Mouse (Mus musculus): ENCODE measurements around the gene Zbed6.

The Zbed6 gene

DNA sequence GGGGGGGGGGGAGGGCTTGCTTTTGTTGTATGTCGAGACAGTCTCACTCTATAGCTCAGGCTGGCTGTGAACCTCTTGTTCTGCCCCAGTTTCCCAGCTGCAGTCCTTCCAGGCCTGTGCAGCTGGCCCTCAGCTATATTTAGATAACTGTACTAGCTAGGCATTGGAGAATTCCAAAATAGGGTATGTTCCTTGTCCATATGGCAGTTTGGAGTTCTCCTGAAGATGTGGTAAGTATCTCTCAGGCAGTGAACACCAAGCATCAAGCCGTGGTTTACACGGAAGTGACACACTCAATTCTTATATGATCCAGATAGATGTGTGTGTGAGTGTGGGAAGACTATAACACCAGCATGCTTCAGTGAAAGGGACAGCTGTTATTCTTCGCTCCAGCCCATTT lies 2.7 kb upstream of the Zbed6 start:
- no peak for DNase-seq (ENCODE audit: low spot score)

DNA sequence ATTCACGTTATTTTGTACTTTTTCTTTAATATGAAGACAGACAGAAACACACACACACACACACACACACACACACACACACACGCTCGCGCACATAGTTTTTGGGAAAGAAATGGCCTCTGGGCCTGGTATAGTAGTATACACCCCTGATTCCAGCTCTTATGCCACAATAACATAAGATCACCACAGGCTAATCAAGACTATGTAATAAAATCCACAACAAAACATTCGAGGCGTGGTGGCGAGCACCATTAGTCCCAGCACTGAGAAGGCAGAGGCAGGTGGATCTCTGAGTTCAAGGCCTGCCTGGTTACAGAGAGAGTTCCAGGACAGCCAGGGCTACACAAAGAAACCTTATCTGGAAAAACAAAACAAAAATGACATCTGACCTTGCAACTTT lies 2.3 kb upstream of the Zbed6 start:
- no peak for DNase-seq (ENCODE audit: low spot score)

DNA sequence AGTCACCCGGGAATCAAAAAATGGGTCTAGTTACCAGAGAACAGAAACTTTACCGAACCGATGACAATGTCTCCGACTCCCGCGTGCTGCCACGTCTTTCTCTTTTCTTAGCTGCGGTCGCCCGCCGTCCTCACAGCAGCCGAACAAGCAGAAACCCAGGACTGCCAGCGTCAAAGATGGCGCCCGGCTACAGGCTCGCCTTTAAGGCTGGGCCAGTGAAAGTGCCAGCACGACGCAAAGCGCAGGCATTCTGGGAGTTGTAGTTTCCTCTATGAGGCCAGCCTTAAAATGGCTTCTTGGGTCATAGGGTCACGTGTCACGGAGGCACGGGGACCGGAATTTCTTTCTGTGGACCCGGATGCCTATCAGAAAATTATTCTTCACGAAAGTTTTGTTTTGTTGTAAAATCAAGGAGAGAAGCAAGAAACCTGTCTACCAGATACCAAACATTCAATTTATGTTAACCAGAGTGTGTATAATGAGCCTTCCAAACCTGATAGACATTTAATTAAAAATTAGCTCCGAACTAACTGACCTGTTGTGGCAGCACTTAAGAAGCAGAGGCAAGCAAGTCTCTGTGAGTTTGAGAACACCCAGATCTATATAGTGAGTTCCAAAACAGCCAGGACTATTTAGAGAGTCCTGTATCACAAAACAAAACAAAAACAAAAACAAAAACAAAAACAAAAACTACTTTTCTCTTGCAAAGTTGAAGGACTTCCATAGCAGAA lies 683 bp upstream of the Zbed6 start, which contains the start of gene Gm38394:
Gene Gm38394 (minus strand): TSS at position 116 of the 731 bp plus-strand sequence.
- peak; percentile 93 for DNase-seq (ENCODE audit: low spot score)

DNA sequence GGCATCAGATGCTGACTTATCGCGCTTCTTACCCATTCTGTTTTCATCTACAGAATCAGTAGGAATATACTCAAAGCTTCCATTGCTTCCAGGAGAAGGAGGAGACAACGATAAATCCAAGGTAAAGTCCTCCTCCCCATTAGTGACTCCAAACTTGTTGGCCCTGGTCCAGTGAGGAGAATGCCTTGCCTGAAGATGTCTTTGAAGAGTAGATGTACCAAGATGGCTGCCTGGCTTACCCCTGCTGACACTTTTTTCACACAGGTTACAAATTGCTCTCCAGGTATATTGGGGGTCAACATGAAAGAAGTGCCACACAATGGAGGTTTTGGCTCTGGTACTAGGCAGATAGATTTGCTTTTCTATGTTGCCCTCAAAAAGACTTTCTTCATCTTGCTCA lies 1.8 kb downstream of the Zbed6 start:
- DNase-seq (ENCODE audit: low spot score), result no peak

DNA sequence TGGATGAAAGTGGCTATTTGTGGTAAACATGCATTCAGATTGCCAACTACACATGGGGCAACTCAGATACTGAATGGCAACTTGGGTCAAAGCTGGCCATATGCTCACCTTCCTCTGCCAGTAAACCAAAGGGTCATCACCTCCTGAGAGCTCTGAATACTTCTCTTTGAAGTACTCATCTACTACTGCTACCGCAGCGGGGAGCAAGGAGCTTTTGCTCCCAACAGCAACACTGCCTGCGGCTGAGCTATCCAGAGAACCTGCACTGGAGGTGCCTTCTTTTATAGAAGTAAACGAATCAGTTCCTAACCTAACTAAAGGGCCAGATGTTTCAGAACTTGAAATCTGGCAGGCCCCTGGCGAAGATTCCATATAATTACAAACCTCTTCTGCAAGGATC lies 3.9 kb downstream of the Zbed6 start:
- no peak for DNase-seq (ENCODE audit: low spot score)

DNA sequence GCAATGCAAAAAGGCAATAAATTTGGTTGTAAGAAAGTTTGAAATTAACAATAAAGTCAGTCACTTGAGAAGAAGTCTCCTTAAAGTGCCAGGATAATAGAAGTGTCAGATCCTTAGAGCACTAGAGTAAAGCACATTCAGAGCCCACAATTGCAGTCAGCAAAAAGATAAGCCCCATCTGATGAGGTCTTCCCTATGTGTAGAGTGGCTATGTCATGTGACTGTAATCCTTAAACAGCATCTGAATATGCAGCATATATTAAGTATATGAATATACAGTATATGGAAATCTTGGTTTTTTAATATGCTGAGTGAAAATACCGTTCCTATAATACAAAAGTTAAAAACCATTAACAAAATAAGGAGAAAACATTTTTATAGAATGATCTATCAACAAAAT lies 7.7 kb downstream of the Zbed6 start:
- no peak for DNase-seq (ENCODE audit: low spot score)

DNA sequence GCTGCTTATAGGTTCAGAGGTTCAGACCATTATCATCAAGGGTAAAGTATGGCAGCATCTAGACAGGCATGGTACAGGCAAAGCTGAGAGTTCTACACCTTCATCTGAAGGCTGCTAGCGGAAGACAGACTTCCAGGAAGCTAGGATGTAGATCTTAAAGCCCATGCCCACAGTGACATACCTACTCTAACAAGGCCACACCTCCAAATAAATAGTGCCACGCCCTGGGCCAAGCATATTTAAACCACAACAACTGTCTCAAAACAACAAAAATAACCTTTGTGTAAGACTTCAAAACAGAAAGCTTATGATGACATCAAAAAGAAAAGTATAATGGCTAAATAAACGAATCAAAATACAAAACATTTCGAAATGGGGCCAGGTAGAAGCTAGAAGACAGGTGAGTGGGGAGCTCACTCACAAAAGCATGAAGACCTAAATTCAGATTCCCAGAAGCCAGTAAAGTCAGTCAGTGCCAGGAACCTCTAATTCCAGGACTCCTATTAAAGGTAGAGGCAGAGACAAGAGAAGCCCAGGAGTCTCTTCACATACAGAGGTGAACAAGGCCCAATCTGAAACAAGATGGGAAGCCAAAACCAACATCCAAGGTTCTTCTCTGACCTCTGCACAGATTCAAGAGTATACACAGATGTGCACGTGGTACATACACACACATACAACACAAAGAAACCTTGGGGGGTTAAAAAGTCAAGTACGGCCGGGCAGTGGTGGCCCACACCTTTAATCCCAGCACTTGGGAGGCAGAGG lies 10.2 kb downstream of the Zbed6 start:
- no peak for DNase-seq (ENCODE audit: low spot score)

DNA sequence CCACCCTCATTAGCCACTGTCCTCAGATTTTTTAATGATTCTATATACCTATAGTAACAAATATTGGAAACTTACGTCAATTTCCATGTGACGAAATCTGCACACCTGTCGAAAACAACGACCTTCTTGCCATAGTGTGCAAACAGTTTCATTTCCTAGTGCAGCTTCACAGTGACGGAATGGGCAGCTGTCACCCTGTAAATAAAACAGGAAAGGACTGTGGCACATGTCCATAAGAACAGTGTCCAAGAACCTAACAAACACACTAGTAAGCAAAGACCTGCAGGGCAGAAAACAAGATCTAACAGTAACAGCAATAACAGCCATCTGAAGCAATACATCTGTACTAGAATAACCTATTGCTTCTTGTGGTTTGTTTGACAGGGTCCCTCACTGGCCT lies 15.0 kb downstream of the Zbed6 start:
- DNase-seq (ENCODE audit: low spot score), result no peak

DNA sequence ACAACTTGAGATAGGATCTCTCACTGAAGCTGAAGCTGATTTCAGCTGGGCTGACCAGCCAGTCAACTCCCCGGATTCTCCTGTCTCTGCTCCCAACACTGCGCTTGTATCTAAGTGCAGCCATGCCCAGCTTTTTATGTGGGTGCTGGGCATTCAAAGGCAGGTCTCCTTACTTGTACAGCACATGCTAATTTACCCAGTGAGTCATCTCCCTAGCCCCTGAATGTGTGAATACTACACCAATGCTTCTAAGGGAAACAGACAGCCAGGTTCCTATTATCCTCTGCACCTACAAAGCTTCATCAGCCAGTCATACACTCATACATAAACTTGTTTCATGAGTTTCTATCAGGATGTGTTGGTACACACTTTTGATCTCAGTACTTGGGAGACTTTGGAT lies 19.5 kb downstream of the Zbed6 start:
- DNase-seq (ENCODE audit: low spot score), result no peak

DNA sequence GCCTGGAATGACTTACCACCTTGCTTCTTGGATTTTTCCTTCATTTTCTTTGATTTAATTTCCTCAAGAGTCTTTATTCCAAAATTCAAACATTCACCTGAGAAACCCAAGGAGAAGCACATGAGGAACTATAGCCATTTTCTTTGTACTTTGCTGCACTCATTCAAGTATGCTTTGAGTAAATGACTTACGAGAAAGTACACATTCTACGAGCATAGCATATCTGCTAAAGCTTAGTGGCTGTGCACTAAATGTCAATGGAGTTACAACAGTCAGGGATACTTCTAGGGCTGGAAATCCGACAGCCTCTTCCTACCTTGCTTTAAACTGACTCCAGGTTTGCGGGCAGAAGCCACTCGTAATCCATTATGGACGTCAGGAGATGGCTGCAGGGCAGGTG lies 22.2 kb downstream of the Zbed6 start:
- no peak for DNase-seq (ENCODE audit: low spot score)

DNA sequence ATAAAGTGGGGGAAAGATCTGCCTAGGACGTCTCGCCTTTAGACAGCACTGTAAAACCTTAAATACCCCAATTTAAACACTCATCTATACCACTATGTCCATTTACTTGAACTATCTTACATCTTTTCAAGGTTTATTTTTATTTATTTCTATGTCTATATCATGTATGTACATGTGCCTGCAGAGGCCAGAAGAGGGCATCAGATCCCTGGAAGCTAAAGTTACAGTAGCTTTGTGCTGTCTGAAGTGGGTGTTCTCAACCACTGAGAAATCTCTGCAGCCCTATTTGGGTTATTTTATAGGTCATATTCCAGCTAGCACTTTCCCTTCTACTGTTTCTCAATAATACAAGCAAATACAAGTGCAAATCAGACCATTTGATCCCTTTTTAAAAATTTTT lies 28.5 kb downstream of the Zbed6 start:
- no peak for DNase-seq (ENCODE audit: low spot score)

DNA sequence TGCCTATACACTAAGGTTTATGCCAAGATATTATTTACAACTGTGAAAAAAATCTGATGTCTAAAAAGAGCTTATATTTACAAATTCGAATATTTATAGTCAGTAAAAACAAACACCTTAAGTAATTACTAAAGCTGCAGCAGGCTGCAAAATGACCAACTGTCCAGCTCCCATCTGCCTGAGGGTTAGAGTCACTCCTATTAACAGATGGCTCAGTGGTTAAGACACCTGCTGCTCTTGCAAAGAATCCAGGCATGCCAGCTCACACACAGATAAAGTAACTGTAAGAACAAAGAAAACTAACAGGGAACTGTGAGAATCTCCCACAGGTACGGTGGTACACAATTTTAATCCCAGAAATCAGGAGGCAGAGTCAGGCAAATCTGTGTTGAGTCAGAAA lies 35.6 kb downstream of the Zbed6 start:
- DNase-seq (ENCODE audit: low spot score), result no peak

DNA sequence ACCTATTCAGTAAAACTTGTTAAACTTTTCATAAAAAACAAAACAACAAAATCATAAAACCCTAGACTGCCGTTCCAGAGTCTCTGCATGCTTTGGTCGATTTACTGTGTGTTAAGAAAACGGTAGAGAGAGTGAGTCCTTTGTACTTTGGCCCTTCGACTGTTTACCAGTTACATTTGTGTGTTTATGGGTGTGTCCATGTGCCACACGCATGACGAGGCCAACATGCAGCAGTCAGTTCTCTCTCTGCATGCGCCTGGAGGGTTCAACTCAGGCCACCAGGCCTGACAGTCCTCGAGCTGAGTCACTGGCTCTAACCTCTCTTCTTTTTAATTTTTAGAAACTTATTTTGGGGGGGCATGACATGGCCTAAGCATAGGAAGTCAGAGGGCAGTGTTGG lies 42.4 kb downstream of the Zbed6 start:
- peak; percentile 52 for DNase-seq (ENCODE audit: low spot score)

DNA sequence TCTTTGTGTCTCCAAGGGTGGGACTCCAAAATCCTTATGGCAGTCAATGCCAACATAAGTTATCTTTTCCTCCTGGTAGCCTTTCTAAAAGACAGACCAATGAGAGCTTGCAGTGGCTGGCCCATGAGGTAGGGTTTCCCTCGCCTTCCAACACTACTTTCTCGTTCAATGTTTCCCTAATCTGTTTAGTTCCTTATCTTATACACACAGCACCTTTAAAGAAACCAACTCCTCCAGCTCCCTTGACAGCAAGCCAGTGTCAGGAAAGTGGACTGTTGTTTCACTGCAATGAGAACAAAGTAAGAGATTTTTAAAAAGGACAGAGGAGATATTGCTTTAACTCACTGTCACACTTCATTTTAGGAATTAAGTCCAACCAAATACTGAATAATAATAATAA lies 42.8 kb downstream of the Zbed6 start:
- DNase-seq (ENCODE audit: low spot score), result no peak

DNA sequence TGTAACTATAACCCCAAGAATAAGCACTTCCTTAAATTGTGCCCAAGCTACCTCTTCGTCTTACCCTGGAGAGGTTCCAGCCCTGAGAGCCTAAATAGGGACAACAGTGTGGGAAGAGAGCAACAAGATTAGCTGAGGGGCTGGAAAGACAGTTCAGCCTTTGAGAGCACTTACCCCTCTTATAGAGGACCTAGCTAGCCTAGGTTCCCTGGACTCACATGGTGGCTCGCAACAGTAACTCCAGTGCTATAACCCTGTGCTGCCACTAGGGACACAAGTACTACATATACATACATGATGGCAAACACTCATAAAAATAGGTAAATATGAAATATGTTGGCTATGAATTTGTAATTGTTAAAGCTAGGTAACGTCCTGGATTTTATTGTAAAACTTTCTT lies 46.9 kb downstream of the Zbed6 start:
- no peak for DNase-seq (ENCODE audit: low spot score)

DNA sequence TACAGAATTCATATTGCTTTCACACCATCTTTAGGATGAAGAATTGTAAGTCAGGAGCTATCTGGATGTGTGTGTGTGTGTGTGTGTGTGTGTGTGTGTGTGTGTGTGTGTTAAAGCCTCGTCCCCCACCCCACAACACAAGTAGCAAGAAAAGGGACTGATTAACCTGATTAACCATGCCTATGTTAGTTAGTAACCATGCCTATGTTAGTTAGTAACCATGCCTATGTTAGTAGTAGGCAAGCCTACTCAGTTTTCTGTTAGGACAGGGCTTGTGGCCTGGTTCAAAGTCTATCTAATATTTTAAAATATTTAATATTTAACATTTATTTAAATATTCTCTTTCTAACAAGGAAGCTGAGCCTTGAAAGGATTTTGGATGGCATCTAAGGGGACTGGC lies 49.2 kb downstream of the Zbed6 start:
- DNase-seq (ENCODE audit: low spot score), result no peak

DNA sequence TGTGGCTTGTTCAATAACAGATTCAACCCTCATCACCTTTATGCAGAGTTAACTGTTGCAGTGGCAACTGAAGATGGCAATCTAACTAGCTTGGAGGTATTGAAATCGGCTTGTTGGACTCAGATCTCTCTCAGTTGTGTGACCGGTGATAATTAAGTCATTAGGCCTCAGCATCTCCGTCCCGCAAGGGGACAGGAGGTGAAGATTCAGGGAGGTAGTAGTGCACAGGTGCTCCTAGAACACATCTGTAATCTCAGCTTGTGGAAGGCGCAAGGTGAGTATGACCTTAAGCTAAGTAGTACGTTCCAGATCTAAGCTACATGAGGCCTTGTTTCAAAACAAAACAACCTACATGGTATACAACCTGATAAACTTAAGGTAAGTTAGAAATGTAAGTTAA lies 50.1 kb downstream of the Zbed6 start:
- no peak for DNase-seq (ENCODE audit: low spot score)

DNA sequence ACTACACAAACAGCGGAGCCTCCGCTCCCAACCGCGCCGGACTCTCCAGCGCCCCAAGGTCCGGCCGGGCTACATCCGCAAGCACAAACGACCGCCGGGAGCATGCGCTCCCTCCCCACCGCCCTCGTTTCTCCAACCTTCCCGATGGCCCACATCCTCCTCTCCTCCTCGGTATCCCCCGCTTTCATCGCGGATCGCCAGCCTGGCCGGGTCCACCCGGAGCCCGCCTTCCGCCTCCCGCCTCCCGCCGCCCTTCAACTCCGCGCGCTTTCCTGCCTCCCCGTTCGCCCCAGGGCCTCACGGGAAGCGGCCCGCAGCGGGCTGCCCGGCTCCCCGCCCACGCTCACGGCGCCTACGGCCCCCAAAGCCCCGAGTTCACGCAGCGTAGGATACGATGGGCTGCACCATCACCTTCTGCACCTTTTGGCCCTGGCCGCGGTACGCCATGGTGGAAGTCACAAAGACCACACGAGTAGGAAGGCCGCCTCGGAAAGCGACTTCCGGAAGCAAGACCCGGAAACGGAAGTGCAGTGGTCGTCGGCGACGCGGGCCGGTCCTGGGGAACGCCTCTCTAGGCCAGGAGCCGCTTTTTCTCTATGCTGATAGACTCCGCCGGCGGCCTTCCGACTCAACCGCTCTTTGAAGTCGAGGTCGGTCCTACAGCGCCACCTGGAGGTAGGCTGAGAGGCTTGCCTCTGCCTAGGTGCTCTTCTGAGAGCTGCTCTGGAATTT lies 50.7 kb downstream of the Zbed6 start, which contains the start of gene Snrpe:
Gene Snrpe (minus strand): TSS at position 521 of the 732 bp plus-strand sequence.
- DNase-seq (ENCODE audit: low spot score), result peak; percentile 96
